Mouse (Mus musculus): ENCODE data around the gene Pkdrej.
"Not testable (repeated sequence)": the region's sequence is repeated elsewhere in the genome, so short reads cannot be mapped to it uniquely, and the experiment has no call there.

Pkdrej gene

DNA sequence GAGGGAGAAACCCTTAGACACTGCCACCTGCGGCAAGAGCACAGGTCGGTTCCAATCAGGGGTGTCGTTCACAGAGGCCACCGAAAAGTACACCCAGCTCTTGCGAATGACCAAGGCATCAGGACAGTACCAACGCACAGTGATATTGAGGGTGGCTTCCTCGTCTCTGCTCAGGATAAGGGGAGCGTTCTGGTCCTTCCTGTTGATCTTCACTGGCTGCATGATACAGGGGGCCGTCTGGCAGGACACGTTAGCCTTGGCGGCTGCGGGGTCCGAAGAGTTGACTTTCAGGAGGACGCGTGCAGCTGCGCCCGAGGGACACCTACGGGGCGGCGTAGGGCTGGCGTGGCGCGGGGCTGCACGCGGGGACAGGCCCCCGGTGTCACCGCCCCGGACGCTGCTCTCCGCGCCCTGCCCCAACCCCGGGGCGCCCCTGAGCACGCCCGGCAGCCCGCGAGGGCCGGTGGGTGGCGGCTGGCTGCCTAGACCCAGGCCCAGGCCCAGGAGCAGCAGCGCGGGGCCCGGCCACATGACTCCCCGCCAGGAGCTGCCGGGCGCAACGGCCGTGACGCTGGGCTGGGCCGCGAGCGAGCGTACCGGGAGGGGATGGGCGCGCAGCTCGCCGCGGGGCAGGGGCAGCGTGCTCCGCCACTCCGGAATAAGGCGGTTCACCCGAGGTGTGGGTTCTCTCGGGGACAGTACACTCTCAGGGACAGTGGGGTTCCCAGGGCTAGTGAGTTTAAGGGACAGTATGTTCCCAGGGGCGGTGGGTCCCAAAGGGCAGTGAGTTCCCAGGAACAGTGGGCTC is at the start of gene Pkdrej:
Gene Pkdrej, minus strand, starts transcription at position 532 of the 808 bp plus-strand sequence.
- no peak for DNase-seq (ENCODE audit: low spot score)

DNA sequence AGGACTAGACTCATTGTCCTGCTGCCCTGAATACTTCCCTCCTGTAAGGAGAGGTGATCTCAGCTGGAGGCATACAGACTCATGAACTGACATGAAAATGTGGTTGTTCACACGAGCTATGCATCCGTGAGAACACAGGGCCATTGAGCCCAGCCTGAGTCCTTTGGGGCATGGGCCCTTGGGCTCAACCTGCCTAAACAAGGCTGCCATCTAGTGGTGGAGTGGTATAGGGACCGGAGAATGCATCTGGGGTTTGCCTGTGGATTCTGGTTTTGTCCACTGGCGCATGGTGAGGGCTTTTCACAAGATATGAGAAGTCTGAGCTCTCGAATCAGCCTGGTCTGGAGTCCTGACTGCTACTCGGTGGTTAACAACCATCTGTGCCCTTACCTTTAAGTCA is 46.2 kb upstream of the Pkdrej start:
- DNase-seq (ENCODE audit: low spot score) = peak; percentile 62

DNA sequence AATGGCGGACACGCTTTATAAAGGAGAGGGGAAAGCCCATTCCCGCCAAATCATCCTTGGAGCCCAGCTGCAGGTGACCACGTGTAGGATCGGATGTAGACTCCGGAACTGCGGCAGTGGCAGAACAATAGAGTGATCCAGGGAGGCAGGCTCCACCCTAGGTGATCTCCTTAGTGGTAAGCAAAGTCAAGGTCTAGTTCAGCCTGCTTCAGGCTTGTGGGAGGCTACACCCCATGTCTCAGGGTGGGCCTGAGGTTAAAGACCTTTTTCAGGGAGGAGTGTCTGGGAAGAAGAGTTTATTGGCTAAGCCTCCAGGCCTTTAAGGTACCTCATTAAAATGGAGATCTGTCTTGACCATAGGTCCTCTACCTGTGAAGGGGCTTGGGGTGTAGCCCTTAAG is 44.4 kb upstream of the Pkdrej start:
- DNase-seq (ENCODE audit: low spot score) = not testable (repeated sequence)

DNA sequence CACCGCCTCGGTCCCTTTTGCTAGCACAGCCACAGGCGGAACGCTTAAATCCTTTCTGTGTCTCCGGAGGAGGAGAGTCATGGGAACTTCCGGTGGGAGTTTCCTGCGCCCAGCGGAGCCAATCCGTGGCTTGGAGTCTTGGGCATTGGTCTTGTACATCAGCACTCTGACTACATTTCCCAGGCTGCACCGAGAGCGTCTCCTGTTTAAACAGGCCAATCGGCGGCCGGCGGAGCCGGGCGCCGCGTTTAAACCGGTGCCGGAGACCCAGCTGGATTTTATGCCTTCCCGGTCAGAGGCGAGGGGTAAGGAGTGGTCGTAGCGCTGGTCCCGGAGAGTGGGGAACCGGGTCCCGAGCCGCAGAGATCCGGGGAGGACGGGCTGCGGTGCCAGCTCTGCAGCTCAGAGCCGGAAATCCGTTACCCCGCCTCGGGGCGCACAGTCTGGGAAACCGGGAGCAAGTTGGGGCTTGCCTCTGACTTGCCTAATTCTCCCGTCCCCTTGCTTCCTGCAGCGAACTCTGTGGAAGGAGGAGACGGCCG is 38.0 kb upstream of the Pkdrej start, which contains the start of gene Gtse1:
Gene Gtse1, plus strand, starts transcription at position 256 of the 542 bp plus-strand sequence.
- DNase-seq (ENCODE audit: low spot score) = peak; percentile 91

DNA sequence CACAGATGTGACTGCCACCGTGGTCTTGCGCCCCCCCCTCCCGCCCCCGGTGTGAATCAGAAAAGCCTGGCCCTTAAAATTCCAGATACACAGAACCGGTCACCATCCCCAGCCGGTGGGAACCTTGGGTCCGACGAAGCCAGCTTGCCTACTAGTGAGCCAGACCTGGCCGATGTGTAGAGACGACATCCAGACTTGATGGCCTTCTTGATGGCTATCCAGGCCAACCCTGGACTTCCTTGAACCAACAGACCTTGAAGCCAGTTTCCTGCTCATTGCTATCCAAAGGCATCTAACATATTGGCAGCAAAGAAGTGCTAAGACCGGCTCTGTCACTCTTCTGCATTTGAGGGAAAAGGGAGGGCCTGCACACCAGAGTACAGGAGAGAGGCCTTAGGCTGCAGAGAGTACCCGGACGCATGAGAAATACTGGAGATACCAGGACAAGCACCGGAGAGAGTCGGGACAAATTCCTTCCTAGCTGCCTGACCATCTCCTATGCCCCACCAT is 37.5 kb upstream of the Pkdrej start:
- no peak for DNase-seq (ENCODE audit: low spot score)

DNA sequence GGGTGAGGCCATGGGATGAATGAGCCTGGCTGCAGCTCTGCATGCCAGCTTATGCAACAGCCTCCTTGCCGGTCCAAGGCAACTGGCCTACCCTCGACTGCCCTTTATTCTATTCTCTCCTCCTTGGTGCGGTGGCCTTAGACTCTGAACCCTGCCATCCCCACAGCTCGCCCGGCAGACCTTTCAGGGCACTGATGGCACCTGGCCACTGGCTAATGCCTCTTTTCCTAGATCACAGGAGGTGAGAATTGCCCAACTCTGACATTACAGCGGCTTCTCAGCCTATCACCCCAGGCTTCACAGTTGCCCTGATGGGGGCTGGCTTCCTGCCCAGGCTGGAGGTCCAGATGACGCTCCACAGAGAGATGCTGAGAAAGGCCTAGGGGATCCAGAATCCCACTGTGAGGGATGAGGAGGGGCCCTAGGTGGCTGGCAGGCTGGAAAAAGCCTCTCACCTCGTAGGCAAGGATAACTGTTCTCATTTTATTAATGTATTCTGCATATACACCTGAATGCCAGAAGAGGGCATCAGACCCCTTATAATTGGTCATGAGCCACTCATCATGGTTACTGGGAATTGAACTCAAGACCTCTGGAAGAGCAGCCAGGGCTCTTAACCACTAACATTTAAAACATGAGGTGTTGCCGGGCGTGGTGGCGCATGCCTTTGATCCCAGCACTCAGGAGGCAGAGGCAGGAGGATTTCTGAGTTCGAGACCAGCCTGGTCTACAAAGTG is 30.3 kb upstream of the Pkdrej start:
- no peak for DNase-seq (ENCODE audit: low spot score)

DNA sequence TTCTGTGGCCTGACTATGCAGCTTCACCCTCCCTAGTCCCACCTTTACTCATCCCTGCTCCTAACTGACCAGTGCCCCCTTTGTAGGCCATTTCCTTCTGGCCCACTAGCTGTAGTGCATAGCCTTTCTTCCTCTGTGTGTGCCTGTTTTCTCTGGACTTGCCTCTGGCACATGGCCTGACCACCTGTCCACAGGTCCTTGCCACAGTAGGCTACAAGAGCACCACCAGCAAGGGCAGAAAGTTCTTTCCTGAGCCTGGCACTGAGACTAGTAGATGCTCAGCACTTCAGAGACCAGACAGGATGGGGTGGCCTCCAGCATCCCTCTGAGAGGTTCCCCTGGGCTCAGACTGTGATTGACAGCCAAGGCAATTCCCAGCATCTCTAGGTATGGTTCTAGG is 23.5 kb upstream of the Pkdrej start:
- no peak for DNase-seq (ENCODE audit: low spot score)

DNA sequence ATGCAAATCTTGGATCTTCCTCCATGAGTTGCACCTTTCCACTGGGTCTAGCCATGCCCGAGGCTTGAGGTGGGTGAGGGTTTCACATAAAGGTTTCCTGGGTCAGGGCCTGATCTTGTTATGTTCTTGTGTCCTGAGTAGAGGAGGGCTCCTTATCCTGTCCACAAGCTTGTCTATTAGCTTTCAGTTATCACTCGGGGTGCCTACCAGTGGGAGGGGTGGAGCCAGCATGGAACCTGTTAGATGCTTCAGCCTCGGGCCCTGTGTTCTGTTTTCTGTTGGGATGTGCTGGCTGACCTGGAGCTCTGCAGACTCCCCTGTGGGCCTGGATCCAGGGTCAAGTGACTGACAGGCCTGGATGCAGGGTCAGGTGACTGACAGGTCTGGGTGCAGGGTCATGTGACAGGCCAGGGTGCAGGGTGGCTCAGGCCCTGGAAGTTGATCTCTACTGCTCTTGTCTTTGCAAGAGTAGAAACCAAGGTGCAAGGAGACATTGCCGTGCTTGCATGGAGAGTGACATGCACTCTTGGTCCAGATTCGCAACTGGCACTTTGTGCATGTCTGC is 20.3 kb upstream of the Pkdrej start:
- DNase-seq (ENCODE audit: low spot score) = no peak

DNA sequence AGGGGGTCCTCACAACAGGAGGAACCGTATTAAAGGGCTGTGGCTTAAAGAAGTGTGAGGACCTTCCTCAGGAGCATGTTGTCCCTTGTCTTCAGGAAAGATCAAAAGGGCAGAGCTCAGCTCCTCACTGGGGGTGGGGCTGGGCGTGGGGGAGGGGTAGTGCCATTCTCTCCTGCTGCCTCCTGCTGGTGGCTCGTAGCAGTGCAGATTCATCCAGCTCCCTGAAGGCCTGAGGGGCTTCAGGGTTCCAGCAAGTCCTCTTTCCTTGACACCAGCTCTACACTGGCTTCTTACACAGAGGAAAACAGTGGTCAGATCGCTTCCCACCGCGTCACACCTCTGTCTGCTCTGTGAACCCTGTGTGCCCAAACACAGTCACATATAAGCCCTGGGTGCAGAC is 19.4 kb upstream of the Pkdrej start:
- no peak for DNase-seq (ENCODE audit: low spot score)

DNA sequence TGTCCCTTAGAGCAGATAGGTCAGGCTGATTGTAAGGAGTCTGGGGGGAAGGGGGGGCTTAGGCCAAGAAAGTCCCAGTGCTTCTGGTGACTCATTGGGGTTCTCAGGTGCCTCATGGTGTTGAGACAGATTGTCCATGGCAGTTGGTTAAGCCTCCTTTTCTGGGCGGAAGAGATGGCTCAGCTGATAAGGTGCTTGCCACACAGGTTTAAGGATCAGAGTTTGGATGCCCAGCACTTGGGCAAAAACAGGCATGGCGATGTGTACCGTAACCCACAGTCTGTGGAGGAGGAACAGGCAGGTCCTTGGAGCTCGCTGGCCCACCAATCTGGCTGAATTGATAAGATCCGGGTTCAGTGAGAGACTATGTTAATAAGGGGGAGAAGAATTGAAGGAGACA is 15.4 kb upstream of the Pkdrej start:
- DNase-seq (ENCODE audit: low spot score) = no peak

DNA sequence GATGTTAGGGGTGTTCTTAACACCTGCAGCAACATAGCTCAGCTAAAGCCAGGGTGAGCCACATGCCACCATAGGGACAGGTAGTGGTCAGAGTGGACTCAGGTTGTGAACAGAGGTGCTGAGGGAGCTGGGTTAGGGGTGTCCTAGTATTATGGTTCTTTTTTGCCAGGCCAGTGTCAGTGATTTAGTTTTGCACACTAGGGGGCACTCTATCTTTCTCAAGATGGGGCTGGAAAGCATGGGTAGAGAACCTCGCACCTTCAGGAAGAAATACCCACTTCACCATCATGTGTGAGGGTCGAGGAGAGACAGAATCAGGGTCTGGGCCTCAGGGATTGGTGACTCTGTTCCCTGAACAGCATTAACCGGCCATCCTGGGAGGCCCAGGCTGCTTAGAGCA is 13.8 kb upstream of the Pkdrej start:
- DNase-seq (ENCODE audit: low spot score) = no peak

DNA sequence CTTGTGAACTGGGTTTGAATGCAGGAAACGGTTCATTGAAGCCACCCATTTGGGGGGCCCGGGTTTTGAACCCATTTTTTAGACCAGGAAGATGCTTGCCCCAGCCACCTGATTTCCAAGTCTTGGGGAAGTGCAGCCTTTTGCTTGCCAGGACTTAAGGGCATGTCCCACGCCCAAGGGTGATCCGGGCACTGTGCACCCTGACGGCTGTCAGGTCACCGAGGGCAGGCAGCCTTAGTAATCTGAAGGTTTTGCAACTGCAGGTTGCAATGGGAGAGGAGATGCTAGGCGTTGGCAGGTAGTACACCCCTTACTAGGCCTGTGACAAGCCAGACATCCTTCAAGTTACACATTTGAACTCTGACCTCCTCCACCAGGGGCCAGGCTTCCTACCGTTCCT is 11.1 kb upstream of the Pkdrej start:
- DNase-seq (ENCODE audit: low spot score) = no peak

DNA sequence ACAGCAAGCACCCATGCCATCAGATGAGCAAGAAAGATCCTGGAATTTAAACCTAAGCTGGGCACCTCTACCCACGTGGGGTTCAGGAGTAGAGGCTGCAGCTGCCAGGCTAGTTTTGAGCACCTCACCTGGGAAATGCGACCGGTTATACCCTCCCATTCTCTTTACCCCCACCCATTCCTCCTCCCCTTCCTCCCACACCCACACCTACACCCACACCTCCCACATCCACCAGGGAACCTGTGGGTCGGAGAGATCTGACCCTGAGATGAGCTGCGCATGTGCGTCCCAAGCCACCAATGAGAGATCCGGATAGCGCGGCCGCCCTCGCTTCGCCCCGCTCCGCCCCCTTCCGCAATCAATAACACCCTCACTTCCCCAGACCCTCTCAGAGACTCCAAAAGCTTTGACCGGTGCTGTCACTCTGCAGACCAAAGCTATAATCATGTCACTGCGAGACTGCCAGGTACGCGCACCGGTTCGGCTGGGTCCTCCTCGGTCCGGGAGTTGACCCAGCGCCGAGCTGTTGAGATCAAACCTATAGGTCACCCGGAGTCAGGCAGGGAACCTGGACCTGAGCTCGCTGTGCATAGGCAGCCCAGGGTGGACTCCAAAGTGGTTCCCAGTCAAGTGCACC is 10.5 kb upstream of the Pkdrej start, which contains the start of gene Ttc38:
Gene Ttc38, plus strand, starts transcription at position 353 of the 637 bp plus-strand sequence.
- peak; percentile 70 for DNase-seq (ENCODE audit: low spot score)

DNA sequence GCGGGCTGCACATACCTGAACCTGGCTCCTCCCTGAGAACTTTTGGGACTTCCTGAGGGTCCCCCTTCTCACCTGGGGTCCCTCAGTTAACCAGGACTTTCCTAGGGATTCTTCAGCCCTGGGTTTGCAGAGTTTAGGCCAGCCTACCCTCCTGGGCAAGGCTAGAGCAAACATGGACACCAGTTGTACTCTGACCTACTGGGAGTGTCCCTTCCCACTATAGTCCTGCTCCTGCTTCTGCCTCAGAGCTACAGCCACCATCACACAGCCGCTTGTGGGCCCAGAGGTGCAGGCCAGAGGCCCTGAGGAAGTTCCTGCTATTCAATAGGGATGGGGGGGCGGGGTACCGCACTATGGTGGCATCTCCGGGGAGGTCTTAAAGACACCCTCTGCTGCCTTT is 7.9 kb upstream of the Pkdrej start:
- DNase-seq (ENCODE audit: low spot score) = no peak

DNA sequence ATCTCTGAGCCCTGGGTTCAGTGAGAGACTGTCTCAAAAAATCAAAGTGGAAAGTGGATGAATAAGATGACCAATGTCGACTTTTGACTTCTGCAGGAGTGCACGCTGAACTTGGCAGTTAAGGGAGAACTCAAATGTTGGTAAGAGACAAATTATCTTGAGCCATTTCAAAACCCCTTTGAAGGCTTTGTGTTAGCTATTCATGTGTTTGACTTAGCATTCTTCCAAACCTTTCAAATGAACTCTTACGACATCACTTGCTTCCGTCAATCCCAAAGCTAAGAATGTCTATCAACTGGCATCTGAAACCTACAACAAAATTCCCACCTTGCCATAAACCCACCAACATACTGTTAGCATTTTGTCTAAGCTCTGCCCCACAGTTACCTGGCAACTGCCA is 6.5 kb upstream of the Pkdrej start:
- no peak for DNase-seq (ENCODE audit: low spot score)

DNA sequence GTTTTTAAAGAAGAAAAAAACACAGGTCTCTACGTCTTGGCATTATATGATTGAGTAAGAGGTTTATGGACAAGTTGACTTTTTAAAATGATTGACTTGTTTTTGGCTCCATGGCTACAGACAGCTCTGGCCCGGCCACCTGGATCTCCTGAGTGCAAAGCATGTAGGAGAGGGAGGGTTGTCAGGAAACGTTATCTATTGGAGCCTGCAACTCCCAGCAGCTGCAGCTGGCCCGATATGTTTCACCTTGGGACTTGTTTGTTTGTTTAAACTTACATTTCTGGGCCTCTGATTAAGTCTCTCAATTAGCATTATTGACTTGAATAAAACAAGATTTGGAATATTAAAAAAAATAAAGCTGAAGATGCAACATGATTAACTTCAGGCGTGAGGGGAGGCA is 5.1 kb upstream of the Pkdrej start:
- DNase-seq (ENCODE audit: low spot score) = peak; percentile 46

DNA sequence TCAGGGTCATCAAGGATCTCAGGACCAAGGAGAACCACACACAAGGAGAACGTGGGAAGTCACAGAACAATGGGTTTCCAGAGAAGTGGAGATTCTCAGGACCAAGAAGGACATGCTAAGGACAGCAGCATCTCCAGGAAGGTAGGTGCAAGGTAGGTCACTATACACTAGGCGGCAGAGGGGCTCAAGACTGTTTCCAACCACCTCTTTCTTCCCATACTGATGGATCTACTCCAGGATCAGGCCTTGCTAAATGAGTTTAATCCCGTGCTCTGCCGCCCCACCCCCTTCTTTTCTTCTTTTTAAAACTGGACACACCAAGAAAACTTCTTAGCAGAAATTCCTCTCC is 451 bp upstream of the Pkdrej start:
- no peak for DNase-seq (ENCODE audit: low spot score)

DNA sequence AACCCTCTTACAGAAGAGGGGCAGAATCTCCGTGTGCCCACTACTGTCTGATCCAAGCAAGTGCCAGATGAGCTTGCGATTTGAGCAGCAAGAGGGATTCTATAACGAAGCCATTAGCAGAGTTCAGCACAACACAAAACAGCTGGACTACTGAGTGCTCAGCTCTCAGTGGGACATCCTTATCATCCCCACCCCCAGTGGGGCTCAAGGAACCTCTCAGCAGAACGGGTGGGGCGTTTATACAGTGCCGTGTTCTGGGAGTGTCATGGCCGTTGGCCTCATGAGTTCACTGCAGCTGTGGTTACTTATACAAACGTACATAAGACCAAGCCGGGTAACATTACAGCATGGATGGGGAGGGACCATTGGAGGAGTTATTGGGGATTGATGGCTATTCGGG is 8.1 kb downstream of the Pkdrej start:
- peak; percentile 46 for DNase-seq (ENCODE audit: low spot score)

DNA sequence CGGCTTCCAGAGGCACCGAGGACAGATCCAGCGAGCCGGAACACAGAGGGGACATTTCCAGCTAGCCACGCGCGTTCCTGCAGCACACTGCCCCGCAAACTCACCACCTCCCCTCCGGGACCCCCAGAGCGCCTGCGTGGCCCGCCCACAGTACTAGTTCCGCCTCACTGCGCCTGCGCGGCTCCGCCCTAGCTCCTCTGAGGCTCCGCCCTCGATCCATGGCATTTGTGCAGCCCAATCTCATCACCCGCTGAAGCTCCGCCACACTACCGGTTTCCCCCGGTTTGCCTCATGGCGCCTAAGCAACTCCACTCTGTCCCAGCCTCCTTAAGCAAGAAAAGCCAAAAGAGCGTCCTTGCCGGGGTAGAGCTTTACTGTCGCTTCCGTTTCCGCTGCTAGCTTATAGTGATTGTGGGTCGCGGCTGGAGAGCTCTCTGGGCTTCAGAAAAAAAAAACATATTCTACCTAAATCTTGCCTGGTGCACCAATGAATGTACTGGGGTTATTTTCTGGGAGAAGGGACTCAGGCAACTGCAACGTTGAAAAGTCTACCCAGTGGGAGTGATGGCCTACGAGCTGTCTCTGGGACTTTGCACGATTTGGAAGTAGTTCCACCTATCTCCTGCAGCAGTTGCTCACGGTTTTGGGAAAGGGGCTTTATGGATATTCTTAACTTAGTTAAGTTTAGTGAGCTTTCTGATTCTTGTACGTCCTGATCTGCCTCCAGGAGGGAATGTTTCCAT is 9.8 kb downstream of the Pkdrej start, which contains the start of gene Cdpf1:
Gene Cdpf1, minus strand, starts transcription at position 163 of the 743 bp plus-strand sequence.
- peak; percentile 96 for DNase-seq (ENCODE audit: low spot score)

DNA sequence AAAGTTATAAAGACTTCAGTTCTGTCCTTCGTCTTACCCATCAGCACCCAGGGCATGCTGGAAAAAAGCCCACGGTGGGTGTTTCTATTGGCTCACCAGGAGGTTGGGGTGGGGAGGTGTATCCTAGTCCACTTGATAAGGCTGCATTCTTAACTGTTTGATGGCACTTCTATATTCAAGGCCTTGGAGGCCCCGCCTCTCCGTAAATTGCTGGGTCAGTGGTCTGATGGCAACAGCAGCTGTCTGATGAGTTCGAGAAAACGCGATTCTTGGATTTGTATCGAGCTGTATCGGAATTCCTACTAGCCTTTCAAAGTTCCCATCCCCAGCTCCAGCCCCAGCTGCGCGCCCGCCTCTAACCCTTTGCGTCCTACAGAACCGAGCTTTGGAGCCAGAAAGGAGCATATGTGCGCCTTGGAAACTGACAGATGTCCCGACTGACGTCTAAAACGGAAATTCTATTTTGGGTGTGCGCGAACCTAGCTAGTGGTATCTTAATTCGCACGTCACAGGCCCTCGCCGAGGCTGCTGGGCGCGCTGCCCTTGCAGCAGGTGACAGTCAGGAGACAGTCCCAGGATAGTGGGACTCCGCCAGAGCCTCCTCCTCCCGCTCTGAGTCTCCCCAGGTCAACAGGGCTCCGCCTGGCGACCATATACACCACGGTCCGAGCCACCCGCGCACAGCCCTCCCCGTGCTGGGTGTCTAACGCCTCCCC is 10.6 kb downstream of the Pkdrej start:
- DNase-seq (ENCODE audit: low spot score) = peak; percentile 60

DNA sequence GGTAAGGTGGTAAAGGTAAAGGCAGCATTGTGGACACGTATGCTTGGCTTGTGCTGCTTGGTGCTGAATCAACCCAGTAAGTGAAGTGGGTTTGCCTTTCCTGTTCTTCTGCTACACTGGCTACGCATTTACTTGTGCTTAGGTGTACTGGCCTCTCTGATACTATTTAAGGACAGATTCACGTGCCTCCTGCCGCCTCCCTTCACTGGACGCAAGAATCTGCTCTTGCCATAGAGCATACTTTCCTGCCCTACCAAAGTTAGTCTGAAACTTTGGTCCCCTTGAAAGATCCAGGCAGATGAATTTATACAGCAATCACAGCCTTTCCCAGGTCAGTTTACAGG is 11.1 kb downstream of the Pkdrej start:
- no peak for DNase-seq (ENCODE audit: low spot score)

All from c-Kit-positive CD71-positive TER-119-positive erythroid progenitor cells, embryonic 14.5 days (primary cell).